Mouse (Mus musculus) heart, adult 9 months (tissue): ENCODE results near the gene Paqr7.
"Not testable (repeated sequence)": the region's sequence is repeated elsewhere in the genome, so short reads cannot be mapped to it uniquely, and the experiment has no call there.

Experiments used
- DNase-seq, 2 experiments: peaks; one replicate each; pipeline ENCODE4 v3.0.0; 2022; ENCODE audit warnings: low spot score in 2 of 2

The Paqr7 gene

DNA sequence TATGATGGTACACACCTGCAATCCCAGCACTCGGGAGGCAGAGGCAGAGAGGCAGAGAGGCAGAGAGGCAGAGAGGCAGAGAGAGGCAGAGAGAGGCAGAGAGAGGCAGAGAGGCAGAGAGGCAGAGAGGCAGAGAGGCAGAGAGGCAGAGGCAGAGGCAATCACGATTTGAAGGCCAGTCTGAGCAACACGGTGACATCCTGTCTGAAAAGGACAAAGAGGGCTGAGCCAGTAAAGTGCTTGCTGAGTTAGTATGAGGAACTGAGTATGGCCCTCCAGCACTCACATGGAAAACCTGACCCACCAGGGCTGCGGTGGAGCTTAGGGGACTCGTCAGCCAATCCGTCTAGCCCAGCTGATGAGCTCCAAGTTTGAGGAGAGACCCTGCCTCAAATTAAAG is 2.5 kb downstream of the Paqr7 start:
- not testable (repeated sequence) for DNase-seq

DNA sequence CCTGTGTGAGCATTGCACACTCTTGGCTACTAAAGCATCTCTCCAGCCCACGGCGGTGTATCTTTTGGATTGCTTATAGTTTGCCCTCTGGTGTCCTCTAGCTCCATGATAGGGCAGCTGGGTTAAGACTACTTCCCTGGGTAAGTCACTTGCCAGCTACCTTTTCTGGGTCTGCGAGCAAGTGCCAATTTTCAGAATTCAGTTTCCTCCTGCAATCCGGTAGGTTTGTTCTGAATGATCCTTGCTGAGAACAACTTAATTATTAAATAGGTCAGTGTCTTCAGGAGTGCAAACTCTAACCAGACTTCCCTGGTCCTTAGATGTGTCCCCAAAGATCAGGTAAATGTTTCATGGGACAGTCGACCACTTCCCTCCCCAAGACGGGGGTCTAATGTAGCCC is 4.6 kb downstream of the Paqr7 start:
- DNase-seq = no peak

DNA sequence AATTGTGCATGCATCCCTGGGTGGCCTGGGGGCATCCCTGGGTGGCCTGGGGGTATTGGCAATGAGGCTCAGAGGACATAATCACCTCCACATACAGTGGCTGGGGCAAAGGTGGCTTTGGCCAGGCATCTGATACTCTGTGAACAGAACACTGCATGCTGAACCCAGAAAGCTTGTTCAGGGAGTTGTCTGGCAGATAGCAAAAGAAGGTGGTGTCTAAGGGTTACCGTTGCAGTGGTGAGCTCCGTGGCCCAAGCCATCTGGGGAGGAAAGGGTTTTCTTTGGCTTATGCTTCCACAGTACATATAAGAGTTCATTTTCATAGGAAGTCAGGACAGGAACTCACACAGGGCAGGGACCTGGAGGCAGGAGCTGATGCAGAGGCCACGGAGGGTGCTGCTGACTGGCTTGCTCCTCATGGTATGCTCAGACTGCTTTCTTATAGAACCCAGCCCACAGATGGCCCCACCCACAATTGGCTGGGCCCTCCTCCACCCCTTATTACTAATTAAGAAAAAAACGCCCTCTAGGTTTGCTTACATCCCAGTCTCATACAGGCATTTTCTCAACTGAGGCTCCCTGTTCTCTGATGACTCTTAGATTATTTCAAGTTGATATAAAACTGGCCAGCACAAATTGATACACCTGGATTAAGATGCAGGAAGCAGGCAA is 7.3 kb downstream of the Paqr7 start:
- DNase-seq = no peak

DNA sequence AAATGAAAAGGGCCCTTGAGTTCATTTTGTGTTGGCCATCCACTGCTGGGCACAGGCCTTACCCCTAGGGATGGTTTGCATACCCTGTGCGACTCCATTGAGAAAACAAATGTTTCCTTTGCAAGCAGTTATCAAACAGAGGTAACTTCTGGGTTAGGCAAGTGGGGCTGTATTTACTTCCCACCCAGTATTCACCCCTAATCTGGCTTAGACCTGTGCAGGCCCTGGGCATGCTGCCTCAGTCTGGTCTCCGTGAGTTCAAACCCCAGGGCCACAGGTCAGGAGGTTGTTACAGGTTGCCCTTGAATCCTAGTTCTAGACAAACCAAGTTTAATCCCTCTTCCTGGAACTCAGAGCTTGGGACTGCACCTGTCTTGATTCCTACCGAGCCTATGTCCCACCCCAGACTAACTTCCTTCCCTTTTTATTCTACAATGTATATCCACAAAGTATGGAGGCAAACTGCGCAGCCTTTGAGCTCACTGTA is 8.8 kb downstream of the Paqr7 start:
- no peak for DNase-seq

DNA sequence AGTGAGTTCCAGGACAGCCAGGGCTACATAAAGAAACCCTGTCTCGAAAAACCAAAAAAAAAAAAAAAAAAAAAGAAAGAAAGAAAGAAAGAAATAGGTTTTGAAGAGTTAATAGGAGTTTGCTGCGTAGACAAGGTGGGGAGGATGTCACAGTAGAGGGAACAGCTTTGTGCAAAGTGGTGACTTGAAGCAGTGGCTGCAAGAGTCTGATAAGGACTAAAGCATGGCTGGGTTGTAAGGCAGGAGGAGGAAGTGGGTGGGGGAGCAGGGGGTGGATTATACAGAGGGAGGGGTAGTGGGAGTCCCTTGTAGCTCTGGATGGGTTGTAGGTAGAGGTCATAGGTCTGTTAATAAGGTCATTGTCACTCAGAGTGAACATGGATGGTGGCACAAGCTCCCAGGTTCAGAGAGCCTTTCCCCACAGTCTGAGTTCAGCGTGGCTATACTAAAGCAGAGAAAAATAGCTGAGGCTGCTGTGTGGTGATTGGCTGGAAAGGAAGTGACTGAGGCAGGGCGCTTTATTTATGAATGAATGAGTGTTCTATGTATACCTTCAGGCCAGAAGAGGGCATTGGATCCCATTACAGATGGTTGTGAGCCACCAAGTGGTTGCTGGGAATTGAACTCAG is 9.6 kb downstream of the Paqr7 start:
- DNase-seq = no peak

DNA sequence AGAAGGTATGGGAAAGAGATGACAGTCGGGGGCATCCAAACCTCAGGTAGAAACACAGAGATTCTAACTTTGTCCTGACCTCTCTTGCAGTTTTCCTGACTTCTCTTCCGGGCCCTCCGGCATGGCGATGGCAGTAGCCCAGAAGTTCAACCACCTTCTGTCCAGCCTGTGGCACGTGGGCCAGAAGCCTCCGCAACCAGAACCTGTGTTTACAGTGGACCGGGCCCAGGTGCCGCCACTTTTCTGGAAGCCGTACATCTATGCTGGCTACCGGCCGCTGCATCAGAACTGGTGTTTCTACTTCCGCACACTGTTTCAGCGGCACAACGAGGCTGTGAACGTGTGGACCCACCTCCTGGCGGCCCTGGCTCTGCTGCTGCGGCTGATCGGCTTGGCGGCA is 10.2 kb downstream of the Paqr7 start:
- no peak for DNase-seq

DNA sequence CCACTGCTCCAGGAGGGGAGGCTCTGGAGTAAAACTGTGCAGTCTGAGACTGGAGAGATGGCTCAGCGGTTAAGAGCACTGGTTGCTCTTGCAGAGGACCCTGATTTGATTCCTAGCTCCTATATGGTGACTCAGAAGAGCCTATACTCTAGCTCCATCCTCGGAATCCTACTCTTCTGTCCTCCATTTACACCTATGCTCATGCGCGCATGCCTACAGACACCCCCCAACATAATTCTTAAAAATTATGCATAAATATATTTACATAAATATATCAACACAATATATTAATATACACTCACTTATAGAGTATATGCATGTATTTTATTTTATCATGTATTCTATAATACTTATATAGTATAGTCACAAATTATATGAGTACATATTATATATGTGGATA is 13.9 kb downstream of the Paqr7 start:
- DNase-seq = no peak

DNA sequence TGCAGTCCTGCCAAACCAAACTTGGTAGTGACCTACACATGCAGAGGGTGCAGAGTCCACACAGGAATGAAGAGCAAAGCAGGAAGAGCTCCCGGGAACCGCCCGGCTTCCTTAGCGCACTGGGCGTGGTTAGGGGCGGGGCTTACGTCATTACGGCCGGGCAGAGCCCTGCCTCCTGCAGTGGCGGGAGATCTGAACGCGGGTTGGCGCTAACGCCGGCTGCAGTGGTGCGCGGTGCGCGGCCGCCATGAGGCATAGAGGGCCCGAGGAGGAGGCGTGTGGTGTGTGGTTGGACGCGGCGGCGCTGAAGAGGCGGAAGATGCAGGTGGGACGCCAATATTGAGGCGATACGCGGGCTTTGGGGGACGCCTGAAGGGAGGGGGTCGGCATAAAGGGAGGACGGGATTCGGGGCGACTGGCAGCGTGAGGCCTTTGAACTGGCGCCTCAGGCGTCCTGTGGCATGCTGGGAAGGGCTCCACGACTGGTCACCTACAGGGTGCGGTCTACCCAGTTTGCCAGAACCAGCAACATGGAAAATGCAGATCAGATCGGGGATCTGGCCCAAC is 14.4 kb downstream of the Paqr7 start, which contains the start of gene Aunip:
Gene Aunip (plus strand): TSS at position 155 of the 567 bp plus-strand sequence.
- peak; percentile 81 to 86 for DNase-seq

DNA sequence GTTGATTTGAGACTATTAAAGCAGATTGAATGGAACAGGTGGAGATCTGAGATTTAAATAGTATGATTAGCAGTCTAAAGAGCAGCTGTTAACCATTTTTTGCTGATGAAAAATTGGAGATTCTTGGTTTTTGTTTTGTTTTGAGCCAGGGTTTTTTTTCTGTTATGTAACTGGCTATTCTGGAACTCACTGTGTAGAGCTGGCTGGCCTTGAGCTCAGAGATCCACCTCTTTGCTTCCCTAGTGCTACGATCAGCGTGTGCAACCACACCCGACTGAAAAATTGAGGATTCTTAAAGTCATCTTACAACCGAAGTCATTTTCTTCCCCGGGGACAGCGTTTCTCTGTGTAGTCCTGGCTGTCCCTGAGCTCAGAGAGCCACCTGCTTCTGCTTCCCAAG is 15.2 kb downstream of the Paqr7 start:
- DNase-seq = no peak

DNA sequence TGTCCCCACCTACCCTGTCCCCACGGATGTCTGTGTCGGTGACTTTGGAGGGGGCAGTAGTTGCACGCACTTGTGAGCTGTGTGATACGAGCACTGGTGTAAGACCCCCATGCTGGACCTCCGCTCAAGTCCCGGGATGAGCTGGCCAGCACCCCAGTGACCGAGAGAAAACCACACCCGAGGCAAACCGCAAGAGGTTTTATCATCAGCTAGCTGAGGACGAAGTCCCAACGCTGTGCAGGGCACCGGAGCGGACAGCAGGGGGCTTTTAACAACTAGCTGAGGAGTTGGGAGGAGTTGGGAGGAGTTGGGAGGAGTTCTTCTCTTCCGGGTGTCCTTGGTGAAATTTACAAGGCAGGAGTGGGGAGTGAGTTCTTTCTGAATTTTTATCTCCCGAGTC is 16.3 kb downstream of the Paqr7 start:
- peak in 1 of 2 experiments; percentile 64 for DNase-seq

DNA sequence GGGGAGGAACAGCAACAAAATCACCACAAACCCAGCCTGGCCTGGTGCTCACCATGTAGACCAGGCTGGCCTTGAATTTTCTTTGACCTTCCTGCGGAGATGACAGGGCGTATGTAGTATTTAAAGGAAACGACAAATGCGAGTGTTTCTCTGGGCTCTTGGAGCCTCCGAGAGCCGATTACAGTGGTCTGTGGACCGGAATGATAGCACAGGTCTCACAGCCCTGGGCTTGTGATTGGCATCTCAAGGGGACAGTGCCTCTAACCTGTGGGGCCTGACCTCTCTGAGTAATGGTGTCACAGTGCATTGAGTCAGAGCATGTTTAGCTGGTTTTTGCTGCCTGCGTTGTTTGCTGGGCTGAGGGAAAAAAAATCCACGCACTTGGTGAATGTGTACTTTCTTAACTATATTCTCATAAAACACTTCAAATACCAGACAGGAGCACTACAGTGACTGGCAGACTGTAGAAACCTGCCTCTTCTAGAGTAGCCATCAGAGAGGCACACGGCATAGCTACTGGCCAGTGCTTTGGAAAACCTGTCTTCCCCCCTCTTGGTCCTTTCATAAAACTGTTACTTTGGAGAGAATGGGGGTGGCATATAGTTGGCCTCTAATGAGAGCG is 17.9 kb downstream of the Paqr7 start:
- no peak for DNase-seq

DNA sequence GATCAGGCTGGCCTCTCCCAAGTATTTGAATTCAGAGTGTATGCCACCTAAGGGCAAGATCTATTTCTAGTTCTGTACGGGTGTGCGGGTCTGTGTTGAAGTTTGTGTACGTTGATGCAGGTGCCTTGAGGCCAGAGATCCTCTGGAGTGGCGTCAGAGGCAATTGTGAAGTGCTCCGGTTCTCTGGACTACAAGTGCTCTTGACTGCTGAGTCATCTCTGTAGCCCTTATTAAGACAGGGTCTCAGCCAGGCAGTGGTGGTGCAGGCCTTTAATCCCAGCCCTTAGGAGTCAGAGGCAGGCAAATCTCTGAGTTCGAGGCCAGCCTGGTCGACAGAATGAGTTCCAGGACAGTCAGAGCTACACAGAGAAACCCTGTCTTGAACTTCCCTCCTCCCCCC is 19.1 kb downstream of the Paqr7 start:
- no peak for DNase-seq

DNA sequence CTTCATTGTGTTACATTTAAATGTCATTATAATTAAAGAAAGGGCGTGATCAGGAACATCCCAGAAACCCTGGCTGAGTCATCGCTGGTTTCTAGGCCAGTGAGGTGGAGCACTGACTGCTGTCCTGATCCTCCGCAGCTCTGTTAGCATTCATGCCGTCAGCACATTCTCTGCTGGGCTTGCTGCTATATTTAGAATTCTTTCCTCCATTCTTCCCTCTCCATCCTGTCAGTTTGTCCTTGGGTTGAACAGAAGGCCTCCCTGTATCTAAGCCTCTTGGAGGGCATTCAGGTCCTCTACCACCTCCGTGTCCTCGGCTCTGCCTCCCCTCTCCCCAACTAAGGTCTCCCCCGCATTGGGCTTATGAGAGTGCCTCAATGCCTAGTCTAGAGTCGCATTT is 20.5 kb downstream of the Paqr7 start:
- peak; percentile 53 to 68 for DNase-seq

DNA sequence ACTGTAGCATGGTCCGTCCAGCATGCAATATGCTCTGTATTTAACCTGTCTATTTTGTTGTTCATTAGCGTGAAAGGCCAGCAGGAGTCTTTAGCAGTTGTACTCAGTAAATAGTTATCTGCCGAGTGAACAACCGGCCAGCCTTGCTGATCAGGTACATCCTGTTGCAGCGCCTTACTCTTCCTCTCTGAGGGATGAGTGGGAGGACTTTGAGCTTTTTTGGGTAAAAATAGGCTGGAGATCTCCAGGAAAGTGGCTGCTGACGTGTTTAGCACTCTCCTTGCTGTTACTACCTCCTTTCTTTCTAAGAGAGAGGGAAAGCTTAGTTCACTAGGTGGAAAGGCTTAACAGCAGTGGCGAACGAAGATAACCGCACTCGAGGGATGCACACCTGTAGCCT is 21.2 kb downstream of the Paqr7 start:
- no peak for DNase-seq

DNA sequence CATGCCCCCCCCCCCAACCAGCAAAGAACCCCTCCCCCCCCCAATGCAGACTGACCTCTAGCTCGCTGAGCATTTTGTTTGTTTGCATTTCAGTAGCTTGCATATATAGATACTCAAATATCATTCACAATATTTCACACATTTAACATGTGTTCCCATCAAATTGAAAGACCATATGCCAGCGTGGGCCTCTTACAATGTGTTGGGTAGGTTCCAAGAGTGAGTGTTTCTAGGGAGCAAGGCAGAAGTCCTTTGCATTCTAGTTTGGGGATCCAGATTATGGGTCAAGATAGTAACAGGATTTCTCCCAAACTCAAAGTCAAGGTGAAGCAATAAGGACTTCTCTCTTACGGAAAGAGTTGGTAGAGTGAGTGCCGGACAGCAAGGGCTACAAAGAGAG is 22.0 kb downstream of the Paqr7 start:
- DNase-seq = no peak

DNA sequence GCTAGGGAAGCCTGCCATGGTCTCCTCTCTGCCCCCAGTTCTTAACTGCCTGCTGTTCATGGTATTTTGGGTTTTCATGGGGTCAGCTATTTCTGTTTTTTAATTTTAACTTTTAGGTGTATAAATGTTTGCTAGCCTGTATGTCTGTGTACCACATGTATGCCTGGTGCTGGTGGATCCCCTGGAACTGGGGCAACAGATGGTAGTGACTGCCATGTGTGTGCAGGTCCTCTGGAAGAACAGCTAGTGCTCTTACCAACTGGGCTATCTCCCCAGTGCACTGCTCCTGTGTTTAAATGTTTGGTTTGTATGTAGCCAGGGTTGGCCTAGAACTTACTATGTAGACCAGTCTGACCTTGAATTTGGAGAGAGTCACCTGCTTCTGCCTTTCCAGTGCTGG is 22.8 kb downstream of the Paqr7 start:
- DNase-seq = no peak

DNA sequence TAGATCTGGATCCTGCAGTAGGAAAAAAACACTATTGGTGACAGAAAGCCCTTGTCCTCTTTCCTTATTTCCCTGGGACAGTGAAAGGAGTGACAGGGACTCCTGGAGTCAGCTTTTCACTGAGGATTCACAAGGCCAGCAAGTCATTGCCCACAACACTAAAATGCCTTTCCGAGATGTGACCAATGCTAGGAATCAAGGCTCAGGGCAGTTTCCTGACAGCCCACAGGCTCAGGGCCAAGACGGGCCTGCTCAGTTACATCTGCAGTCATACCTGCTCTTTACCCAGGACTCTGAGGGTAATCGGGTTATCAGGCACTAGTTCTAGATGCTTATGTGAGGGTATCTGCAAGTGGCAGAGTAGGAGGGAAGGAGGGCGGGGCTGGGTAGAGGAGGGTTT is 26.9 kb downstream of the Paqr7 start:
- no peak for DNase-seq

DNA sequence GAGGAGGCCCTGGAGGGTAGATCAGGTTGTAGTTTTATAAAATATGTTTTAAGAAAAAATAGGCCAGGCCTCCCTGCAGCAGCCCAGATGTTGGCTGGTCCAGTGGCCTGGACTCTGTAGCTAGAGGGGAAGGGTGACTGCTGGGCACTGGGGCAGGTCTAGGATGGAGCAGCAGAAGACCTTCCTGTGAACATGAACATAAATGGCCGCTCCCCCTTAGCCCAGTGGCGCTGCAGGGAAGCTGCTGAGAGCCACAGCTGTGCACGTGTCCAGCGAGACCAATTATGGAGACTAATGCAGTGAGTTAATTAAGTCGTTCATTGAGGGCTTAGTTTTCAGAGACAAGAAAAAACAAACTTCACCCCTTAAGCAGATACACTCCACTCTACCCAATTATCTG is 29.3 kb downstream of the Paqr7 start:
- no peak for DNase-seq

DNA sequence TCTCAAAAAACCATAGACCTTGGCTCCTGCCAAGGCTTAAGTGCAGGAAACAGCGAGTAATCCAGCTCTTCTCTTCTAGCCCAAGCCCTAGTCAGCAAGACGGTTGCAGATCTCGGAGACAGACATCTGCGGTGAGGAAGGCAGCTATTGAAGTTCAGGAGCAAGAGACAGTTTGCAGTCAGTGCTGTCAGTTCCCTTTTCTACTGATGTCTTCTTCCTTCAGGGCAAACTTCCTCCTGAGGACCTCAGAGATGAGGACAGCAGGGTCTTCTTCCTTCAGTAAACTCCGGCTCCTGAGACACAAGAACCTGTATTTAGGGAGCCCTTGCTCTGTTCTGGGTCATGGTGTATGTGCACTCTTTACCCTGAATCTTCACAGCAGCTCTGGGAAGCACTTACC is 29.7 kb downstream of the Paqr7 start:
- DNase-seq = no peak

DNA sequence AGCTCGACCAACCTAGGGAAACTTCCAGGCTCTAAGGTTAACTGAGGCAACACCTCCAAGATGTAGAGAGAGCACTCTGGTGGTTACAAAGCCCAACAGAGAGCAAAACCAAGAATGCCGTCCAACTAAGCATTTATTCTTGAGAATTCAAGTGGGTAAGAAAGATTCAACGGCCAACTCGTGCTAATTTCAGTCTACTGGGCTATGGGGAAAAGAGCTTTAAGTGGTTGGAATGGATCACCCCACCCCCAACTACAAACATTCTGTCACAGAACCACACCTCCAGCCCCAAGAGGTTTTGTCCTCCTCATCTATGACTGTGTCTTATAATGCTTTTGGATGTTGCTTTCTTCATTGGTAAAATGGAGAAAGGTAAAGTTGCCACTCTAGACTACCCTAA is 36.4 kb downstream of the Paqr7 start:
- no peak for DNase-seq

DNA sequence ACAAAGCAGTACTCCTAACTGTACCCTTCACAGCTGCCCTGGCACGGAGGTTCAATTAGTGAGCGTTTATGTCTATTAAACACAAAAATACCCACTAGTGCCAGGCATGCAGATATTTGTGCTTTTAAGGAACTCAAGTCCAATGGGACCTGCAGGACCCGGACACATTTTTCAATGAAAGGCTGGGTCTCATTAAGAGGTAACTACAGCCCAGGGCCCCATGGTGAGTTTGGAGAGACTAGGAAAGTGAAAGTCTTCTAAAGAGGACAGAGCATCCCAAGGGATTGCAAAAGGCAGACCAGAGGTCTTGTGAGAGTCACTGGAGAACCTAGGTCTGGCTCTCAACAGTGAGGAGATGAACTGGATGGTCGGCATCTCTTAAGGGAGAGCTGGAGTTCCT is 36.9 kb downstream of the Paqr7 start:
- no peak for DNase-seq

DNA sequence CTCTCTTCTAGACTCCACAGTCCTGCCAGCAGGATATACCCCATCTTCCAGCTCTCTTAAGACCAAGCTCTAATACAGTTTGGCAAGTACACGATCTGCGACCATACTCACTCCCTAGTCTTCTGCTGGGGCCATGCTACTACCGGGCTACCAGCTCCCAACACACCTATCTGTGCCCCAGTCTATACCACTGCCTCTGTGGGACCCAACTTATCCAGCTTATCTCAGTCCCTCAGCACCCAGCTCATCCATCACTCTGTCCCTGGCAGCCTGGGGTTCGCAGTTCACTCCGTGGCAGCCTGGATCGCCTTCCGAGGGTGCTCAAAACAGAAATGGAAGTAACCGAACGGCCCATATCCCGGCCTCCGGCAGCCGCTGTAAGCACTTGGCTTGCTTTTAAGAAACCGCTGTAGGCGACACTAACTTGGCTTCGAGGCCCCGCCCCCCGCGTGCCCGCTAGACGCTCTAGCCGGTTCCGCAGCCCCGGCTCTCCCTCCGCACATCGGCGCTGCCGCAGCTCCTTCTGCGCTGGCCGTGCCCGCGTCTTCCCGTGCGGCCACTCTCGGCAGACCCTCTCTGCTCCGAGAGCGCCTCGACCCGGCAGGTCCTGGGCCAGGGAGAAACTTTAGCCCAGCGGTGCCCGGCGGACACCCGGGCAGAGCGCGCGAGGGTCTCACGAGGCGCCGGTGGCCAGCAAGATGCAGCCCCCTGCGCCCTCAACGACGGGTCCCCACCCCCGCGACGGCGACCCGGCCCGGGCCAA is 37.8 kb downstream of the Paqr7 start:
- peak; percentile 60 to 69 for DNase-seq
